ENCODE assay signal across 11 mouse cellular contexts in the genomic region with DNA sequence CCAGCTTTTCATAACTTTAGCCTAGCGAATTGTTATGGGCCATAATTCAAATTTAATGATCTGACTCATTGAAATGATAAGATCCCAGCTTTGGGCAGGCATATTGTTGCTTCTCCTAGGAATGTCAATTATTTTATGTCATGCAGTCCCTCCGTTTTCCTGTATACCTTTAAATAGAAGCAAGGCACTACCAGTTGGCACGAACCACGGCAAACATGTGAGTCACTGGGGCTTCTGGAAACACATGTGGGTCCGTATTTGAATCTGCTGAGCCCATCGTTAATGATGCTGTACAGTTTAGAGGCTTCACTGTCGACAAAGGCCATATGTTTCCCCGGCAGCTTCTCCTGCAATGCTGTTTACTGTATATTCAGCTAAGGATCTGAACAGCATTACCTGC.
DNase-seq lines count a peak whose midpoint lies in the region; ATAC-seq lines count a peak whose summit lies in the region.
"Had no signal": no experiment of that assay in that cellular context is flagged by ENCODE, and none has a peak within 500 bp of the region (broad histone marks: within the 10 kb centered on the region; RNA-seq: fewer than 3 reads in every experiment).

No protein-coding gene starts in this region.

- DNase-seq in kidney, postnatal 10 days = peak; percentile 7
- no peak for DNase-seq in kidney, adult 8-10 months
- DNase-seq in adrenal gland, adult 2 months = peak; percentile 39
- DNase-seq in frontal cortex, postnatal 36 days (ENCODE audit: low spot score in 2 of 2) = peak; percentile 9 to 31
- no peak for DNase-seq in T-cell, adult 2 months (ENCODE audit: low spot score)
- no peak for DNase-seq in cerebellum, postnatal 36 days
- DNase-seq: cerebellum, adult 9-11 months; gastrocnemius, adult 2 months; liver, embryonic 13.5 days had no signal

- WGBS in neural tube, embryonic 14.5 days = 46% methylated on average over 8 of the region's 8 CpGs
- 47% methylated on average over 8 of the region's 8 CpGs for WGBS in intestine, embryonic 16.5 days

- no peaks in the 10 kb centered on the region for H3K27me3 ChIP-seq in neural tube, embryonic 14.5 days (ENCODE audit: control insufficient read depth, insufficient read depth, low read length)
- no peaks in the 10 kb centered on the region for H3K27me3 ChIP-seq in intestine, embryonic 16.5 days (replicated peaks; ENCODE audit: control insufficient read depth, insufficient read depth, low read length)
- H3K27me3 ChIP-seq: liver, embryonic 13.5 days had no signal

- H3K4me2 ChIP-seq in neural tube, embryonic 14.5 days (ENCODE audit: low read depth, low read length) = no peak overlapping the region
- no peak overlapping the region for H3K4me2 ChIP-seq in intestine, embryonic 16.5 days (ENCODE audit: low read depth, low read length)
- H3K4me2 ChIP-seq: liver, embryonic 13.5 days had no signal

- peaks cover 5% of the 10 kb centered on the region; the same call in 1 of the 2 replicates for H3K4me1 ChIP-seq in neural tube, embryonic 14.5 days (ENCODE audit: control insufficient read depth, insufficient read depth, low read length)
- H3K4me1 ChIP-seq in intestine, embryonic 16.5 days (ENCODE audit: control insufficient read depth, insufficient read depth, low read length) = 0 out of 2 replicates have a peak, but pooled peaks cover 6% of the 10 kb centered on the region
- H3K4me1 ChIP-seq: liver, embryonic 13.5 days had no signal

- peak overlapping the region; percentile 25; the same call in 1 of the 2 replicates for H3K27ac ChIP-seq in neural tube, embryonic 14.5 days (ENCODE audit: low read depth, low read length)
- no peak overlapping the region for H3K27ac ChIP-seq in intestine, embryonic 16.5 days (ENCODE audit: low read length)
- H3K27ac ChIP-seq: gastrocnemius, adult 2 months; liver, embryonic 13.5 days had no signal

- no peaks in the 10 kb centered on the region for H3K36me3 ChIP-seq in neural tube, embryonic 14.5 days (ENCODE audit: control insufficient read depth, insufficient read depth, low read length)
- H3K36me3 ChIP-seq in intestine, embryonic 16.5 days (ENCODE audit: control insufficient read depth, insufficient read depth, low read length) = no peaks in the 10 kb centered on the region
- H3K36me3 ChIP-seq: liver, embryonic 13.5 days had no signal

- no peaks in the 10 kb centered on the region for H3K9me3 ChIP-seq in neural tube, embryonic 14.5 days (ENCODE audit: control insufficient read depth, low read length)
- H3K9me3 ChIP-seq in intestine, embryonic 16.5 days (ENCODE audit: control insufficient read depth, low read length) = no peaks in the 10 kb centered on the region
- H3K9me3 ChIP-seq: liver, embryonic 13.5 days had no signal

- no peak overlapping the region for H3K9ac ChIP-seq in neural tube, embryonic 14.5 days (replicated peaks; ENCODE audit: low read depth, low read length)
- H3K9ac ChIP-seq in intestine, embryonic 16.5 days (ENCODE audit: low read depth, low read length) = no peak overlapping the region
- H3K9ac ChIP-seq: liver, embryonic 13.5 days had no signal

- peak; percentile 68 for ATAC-seq in neural tube, embryonic 14.5 days (ENCODE audit: low read depth)
- no peak for ATAC-seq in intestine, embryonic 16.5 days

- H3K4me3 ChIP-seq in neural tube, embryonic 14.5 days (ENCODE audit: low read depth, low read length) = no peak overlapping the region
- H3K4me3 ChIP-seq in intestine, embryonic 16.5 days (ENCODE audit: low read length) = no peak overlapping the region
- H3K4me3 ChIP-seq: gastrocnemius, adult 2 months; liver, embryonic 13.5 days had no signal

Comparison
In these comparisons a context has a peak if more than half of its experiments do, and no peak if none do; other contexts are left out.
1. DNase-seq: peak in kidney, postnatal 10 days (single experiment), adrenal gland, adult 2 months (single experiment) and frontal cortex, postnatal 36 days (2 of 2); none in kidney, adult 8-10 months (0 of 2), T-cell, adult 2 months (single experiment) and cerebellum, postnatal 36 days (0 of 2).